Mouse (Mus musculus) hindbrain, postnatal 0 days (tissue): ENCODE results near the gene Slco4a1. TPM values are rescaled to one million over a fixed set of nuclear protein-coding genes. Genes with fewer than 3 reads are reported as not detected.
A peak's percentile ranks its signal among the peaks of the same experiment; 100 is the strongest.

Experiments used
- ATAC-seq: fragments of 200-750 bp; cut with Nextera tagmentation; 2 replicates; pipeline ENCODE4 v1.8.0; 2017; ENCODE audit warnings: mild to moderate bottlenecking, moderate TSS enrichment, moderate library complexity
- DNase-seq: peaks from one replicate; pipeline ENCODE4 v3.0.0-alpha.2; 2015; ENCODE audit warnings: low spot score
- H3K27ac ChIP-seq: fragments of 300-500 bp; sonication (generic); 2 replicates; pipeline ENCODE4 v1.5.1; 2014; ENCODE audit warnings: mild to moderate bottlenecking
- H3K27me3 ChIP-seq: fragments of 300-500 bp; sonication (generic); 2 replicates; pipeline ENCODE4 v1.6.1; 2014; ENCODE audit warnings: low read length, mixed read lengths; ENCODE audit not compliant: insufficient read depth
- H3K36me3 ChIP-seq: fragments of 300-500 bp; sonication (generic); 2 replicates; pipeline ENCODE4 v1.6.1; 2014; ENCODE audit warnings: low read length, mixed read lengths; ENCODE audit not compliant: insufficient read depth
- H3K4me1 ChIP-seq: fragments of 300-500 bp; sonication (generic); 2 replicates; pipeline ENCODE4 v1.6.1; 2014; ENCODE audit warnings: antibody characterized with exemption, low read length, mixed read lengths; ENCODE audit not compliant: insufficient read depth
- H3K4me2 ChIP-seq: fragments of 300-500 bp; sonication (generic); 2 replicates; pipeline ENCODE4 v1.6.1; 2014; ENCODE audit warnings: low read depth, mild to moderate bottlenecking, low read length, moderate library complexity, mixed read lengths
- H3K4me3 ChIP-seq: fragments of 300-500 bp; sonication (generic); 2 replicates; pipeline ENCODE4 v1.5.1; 2014; ENCODE audit warnings: low read length
- H3K9ac ChIP-seq: fragments of 300-500 bp; sonication (generic); replicated peaks from 2 replicates; pipeline ENCODE4 v1.6.1; 2014; ENCODE audit warnings: mild to moderate bottlenecking, low read length, moderate library complexity, mixed read lengths
- H3K9me3 ChIP-seq: fragments of 300-500 bp; sonication (generic); 2 replicates; pipeline ENCODE4 v1.6.1; 2016; ENCODE audit warnings: low read length, mixed read lengths
- CTCF ChIP-seq: IDR thresholded peaks from 2 replicates; pipeline ENCODE4 v1.5.1; 2016; ENCODE audit warnings: antibody characterized with exemption, control low read depth, low read depth
- WGBS: fragments of 180-500 bp; shearing (Covaris S2); extraction: QIAGEN DNeasy Blood & Tissue Kit; methylation state at CpG from one replicate; pipeline ENCODE4 v1.1.7; 2014; 5-methylcytosine and 5-hydroxymethylcytosine counted together
- polyA plus RNA-seq: library from polyadenylated mRNA; unstranded; fragments of >200 nt; fragmentation: Nextera tagmentation; extraction: Ambion mirVana; gene quantifications from 2 replicates; pipeline ENCODE4 v1.2.1, GENCODE M21; 2015
- total RNA-seq: library from RNA; depleted of rRNA; stranded (reverse); fragments of >200 nt; gene quantifications from 2 replicates; pipeline ENCODE4 v1.2.3, GENCODE M21; 2014; rRNA removed

Gene Slco4a1
- 4.0 and 5.4 TPM in 2 replicates for total RNA-seq
- polyA plus RNA-seq, result 2.0 and 2.9 TPM in 2 replicates

- H3K4me1 ChIP-seq, result no peaks in the 10 kb centered on the region
- H3K9me3 ChIP-seq, result no peaks in the 10 kb centered on the region
- no peak for TF ChIP-seq CTCF
- peak; percentile 85 for ATAC-seq
- peak within 1 kb of the TSS; percentile 40 for H3K9ac ChIP-seq
- H3K4me3 ChIP-seq, result peak within 1 kb of the TSS; percentile 54
- peak within 1 kb of the TSS; percentile 37 for H3K27ac ChIP-seq
- peaks cover 9% of the 10 kb centered on the region for H3K27me3 ChIP-seq
- no peaks in the 10 kb centered on the region for H3K36me3 ChIP-seq
- WGBS, result 2% methylated on average over 65 of the region's 65 CpGs
- DNase-seq, result peak; percentile 80
- peak within 1 kb of the TSS; percentile 93 for H3K4me2 ChIP-seq
Measured at GRCm38 (mm10) chr2:180455723-180456698, at the start of gene Slco4a1. Slco4a1 (plus strand) TSS chr2:180456245.

DNA sequence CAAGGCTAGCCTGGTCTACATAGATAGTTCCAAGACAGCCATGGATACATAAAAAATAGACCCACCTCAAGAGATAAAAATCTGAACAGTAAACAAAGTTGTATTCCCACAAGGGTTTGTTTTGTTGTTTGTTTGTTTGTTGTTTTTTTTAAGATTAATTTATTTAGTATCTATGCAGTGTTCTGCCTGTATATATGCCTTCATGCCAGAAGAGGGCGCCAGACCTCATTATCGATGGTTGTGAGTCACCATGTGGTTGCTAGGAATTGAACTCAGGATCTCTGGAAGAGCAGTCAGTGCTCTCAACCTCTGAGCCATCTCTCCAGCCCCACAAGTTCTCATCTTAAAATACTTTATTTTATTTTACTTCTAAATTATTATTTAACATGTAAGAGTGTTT is 47.6 kb upstream of the Slco4a1 start:
- DNase-seq (no peak), ATAC-seq (no peak)
- Histone ChIP-seq H3K9ac (no peak overlapping the region), H3K27me3 (no peaks in the 10 kb centered on the region), H3K4me3 (no peak overlapping the region), H3K27ac (no peak overlapping the region), H3K4me2 (no peak overlapping the region), H3K36me3 (no peaks in the 10 kb centered on the region), H3K9me3 (no peaks in the 10 kb centered on the region), H3K4me1 (no peaks in the 10 kb centered on the region)
- no peak for TF ChIP-seq CTCF
- WGBS, result 30% methylated on average over 2 of the region's 2 CpGs

GRCm38 (mm10) chr2:180410432-180410831 is 45.6 kb upstream of the Slco4a1 start:
- Histone ChIP-seq H3K4me3 (no peak overlapping the region), H3K9me3 (no peaks in the 10 kb centered on the region), H3K27me3 (no peaks in the 10 kb centered on the region), H3K4me1 (no peaks in the 10 kb centered on the region), H3K27ac (no peak overlapping the region), H3K9ac (no peak overlapping the region), H3K36me3 (no peaks in the 10 kb centered on the region), H3K4me2 (no peak overlapping the region)
- 37% methylated on average over 8 of the region's 8 CpGs for WGBS
- DNase-seq (peak; percentile 65), ATAC-seq (peak; percentile 74)
- TF ChIP-seq CTCF, result no peak

DNA sequence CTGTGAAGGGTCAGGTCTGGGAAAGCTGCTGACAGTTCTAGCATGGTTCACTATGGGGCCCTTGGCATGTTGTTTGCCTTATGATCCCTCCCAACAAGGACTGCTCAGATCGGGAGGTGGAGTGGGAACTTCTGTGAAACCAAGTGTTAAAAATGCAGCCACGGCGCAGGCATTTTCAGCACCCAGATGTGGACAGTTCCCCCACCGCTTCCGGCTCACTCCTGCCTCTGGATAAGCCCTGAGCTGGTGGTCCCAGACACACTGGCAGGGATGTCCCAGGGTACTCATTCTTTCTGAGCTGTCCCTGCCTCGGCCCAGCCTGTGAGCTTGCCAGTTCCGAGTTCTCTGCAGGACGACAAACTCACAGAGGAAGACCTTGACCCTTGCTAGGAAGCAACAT is 45.0 kb upstream of the Slco4a1 start:
- Histone ChIP-seq H3K27ac (no peak overlapping the region), H3K4me2 (no peak overlapping the region), H3K9ac (no peak overlapping the region), H3K27me3 (no peaks in the 10 kb centered on the region), H3K4me1 (no peaks in the 10 kb centered on the region), H3K36me3 (no peaks in the 10 kb centered on the region), H3K4me3 (no peak overlapping the region), H3K9me3 (no peaks in the 10 kb centered on the region)
- ATAC-seq, result no peak
- no peak for TF ChIP-seq CTCF
- no peak for DNase-seq
- 17% methylated on average over 8 of the region's 8 CpGs for WGBS

DNA sequence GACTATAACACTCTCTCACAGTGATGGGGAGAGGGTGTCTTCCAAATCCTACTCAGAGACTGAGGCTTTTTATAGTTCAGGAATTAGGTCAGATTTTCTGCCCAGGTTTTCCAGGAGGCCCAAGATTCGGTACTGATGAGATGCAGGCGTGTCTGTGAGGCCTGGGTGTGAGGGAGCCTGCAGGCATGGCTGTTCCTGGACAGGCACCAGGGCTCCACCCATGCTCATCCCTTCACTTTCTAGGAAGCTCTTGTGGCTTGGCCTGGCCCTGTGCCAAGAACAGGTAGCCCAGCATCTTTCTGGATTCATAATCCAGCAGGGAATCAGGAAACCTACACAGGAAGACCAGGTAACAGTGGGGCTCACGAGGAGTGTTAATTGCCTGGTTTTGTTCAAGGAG is 40.4 kb upstream of the Slco4a1 start:
- H3K27ac ChIP-seq, result no peak overlapping the region
- no peaks in the 10 kb centered on the region for H3K27me3 ChIP-seq
- H3K36me3 ChIP-seq, result no peaks in the 10 kb centered on the region
- DNase-seq (no peak), ATAC-seq (no peak)
- H3K4me2 ChIP-seq, result no peak overlapping the region
- TF ChIP-seq CTCF, result no peak
- H3K4me1 ChIP-seq, result peaks cover 4% of the 10 kb centered on the region; the same call in 1 of the 2 replicates
- no peaks in the 10 kb centered on the region for H3K9me3 ChIP-seq
- WGBS, result 56% methylated on average over 3 of the region's 3 CpGs
- H3K4me3 ChIP-seq, result no peak overlapping the region
- H3K9ac ChIP-seq, result no peak overlapping the region

DNA sequence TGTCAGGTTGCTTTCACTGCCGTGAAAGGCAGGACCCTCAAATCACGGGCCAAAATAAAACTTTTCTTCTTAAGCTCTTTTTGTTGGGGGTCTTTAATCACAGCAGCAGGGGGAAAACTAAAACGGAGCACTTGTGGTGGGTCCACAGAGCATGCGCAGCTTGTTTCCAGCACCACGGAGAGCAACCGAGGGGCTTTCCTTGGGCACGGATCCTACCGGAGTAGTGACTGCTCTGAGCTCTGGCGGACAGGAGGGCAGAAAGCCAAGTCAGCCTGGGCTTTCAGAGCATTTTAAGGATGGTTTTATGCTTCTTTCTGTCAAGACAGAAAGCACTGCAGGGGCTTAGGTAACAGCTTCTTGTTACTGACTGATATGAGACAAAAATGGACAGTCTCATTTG is 38.3 kb upstream of the Slco4a1 start:
- H3K27ac ChIP-seq, result no peak overlapping the region
- ATAC-seq (no peak), DNase-seq (peak; percentile 68)
- H3K4me1 ChIP-seq, result peaks cover 4% of the 10 kb centered on the region; the same call in 1 of the 2 replicates
- H3K36me3 ChIP-seq, result no peaks in the 10 kb centered on the region
- H3K27me3 ChIP-seq, result no peaks in the 10 kb centered on the region
- H3K9me3 ChIP-seq, result no peaks in the 10 kb centered on the region
- H3K4me3 ChIP-seq, result no peak overlapping the region
- no peak for TF ChIP-seq CTCF
- H3K9ac ChIP-seq, result no peak overlapping the region
- no peak overlapping the region for H3K4me2 ChIP-seq
- WGBS, result 14% methylated on average over 9 of the region's 9 CpGs

DNA sequence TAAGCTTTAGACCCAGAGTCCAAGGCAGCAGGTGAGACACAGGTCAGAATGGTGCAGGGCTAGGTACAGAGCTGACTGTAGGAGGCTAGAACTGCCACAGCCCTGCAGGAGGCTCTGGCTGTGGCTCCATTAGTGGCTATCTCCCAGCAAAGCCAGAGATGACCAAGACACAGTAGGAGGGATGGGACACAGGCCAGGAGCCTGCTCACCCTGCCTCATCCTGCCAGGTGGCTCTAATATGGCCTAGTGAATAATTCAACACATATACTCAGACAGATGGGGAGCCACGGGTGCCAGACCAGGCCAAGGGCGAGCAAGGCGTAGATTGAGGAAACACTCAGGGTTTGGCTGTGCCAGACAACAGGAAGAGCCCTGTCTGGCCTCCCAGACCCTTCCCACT is 35.4 kb upstream of the Slco4a1 start:
- Histone ChIP-seq H3K4me1 (peaks cover 4% of the 10 kb centered on the region; the same call in 1 of the 2 replicates), H3K36me3 (no peaks in the 10 kb centered on the region), H3K9ac (no peak overlapping the region), H3K4me2 (no peak overlapping the region), H3K9me3 (no peaks in the 10 kb centered on the region), H3K27me3 (no peaks in the 10 kb centered on the region), H3K27ac (no peak overlapping the region), H3K4me3 (no peak overlapping the region)
- WGBS, result 38% methylated on average over 3 of the region's 3 CpGs
- TF ChIP-seq CTCF, result no peak
- ATAC-seq, result no peak
- DNase-seq, result peak; percentile 45
